ENCODE assay signal across 8 mouse cellular contexts in the genomic region with DNA sequence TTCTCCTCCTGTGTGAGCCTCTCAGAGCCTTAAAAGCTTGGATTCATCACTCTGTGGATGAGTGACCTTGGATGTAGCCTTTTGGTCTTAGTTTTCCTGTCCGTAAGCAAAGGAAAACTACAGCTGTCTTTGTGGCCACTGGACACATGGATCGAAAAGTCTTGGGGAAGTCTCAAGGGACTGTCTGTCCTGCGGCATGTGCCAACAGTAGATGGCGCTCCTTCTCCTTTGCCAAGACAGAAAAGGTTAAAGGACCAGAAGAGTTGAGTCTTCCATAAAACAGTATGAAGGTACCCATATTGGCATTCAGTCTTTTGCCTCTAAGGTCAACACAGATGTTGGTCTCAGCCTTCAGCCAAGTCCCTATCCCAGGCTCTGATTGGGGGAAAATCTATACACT. TPM values are rescaled to one million over a fixed set of nuclear protein-coding genes. Genes with fewer than 3 reads are reported as not detected.
DNase-seq lines count a peak whose midpoint lies in the region; ATAC-seq and TF ChIP-seq lines count a peak whose summit lies in the region.

No protein-coding gene starts in this region.

- DNase-seq in forebrain, embryonic 14.5 days (ENCODE audit: low spot score) = peak; percentile 75
- peak; percentile 9 to 14 for DNase-seq in B cell, adult 2 months
- DNase-seq in brain, adult 2 months (ENCODE audit: low read depth, low spot score) = peak; percentile 82
- DNase-seq in kidney, postnatal 25 days = peak; percentile 74 to 89
- DNase-seq in lung, postnatal 0 days (ENCODE audit: low spot score) = peak; percentile 80
- DNase-seq in right cerebral cortex, postnatal 4 days = peak; percentile 59

- no peak for TF ChIP-seq EP300 in lung, postnatal 0 days (IDR thresholded peaks at IDR 0.05)

- no peaks in the 10 kb centered on the region for H3K4me1 ChIP-seq in forebrain, embryonic 14.5 days (ENCODE audit: control insufficient read depth, insufficient read depth, low read length)
- no peaks in the 10 kb centered on the region for H3K4me1 ChIP-seq in forebrain, embryonic 13.5 days
- no peaks in the 10 kb centered on the region for H3K4me1 ChIP-seq in lung, postnatal 0 days (ENCODE audit: insufficient read depth, low read depth, low read length)

- WGBS in forebrain, embryonic 14.5 days = 24% methylated on average over 4 of the region's 4 CpGs
- 24% methylated on average over 4 of the region's 4 CpGs for WGBS in forebrain, embryonic 13.5 days
- WGBS in lung, postnatal 0 days = 10% methylated on average over 4 of the region's 4 CpGs

- H3K27ac ChIP-seq in forebrain, embryonic 14.5 days (ENCODE audit: low read depth, low read length) = no peak overlapping the region
- H3K27ac ChIP-seq in forebrain, embryonic 13.5 days = no peak overlapping the region
- no peak overlapping the region for H3K27ac ChIP-seq in lung, postnatal 0 days (ENCODE audit: low read length)

- H3K9me3 ChIP-seq in forebrain, embryonic 14.5 days (replicated peaks; ENCODE audit: control insufficient read depth, low read length) = no peaks in the 10 kb centered on the region
- no peaks in the 10 kb centered on the region for H3K9me3 ChIP-seq in forebrain, embryonic 13.5 days (replicated peaks)
- no peaks in the 10 kb centered on the region for H3K9me3 ChIP-seq in lung, postnatal 0 days (ENCODE audit: low read length)

- no peak overlapping the region for H3K4me2 ChIP-seq in forebrain, embryonic 14.5 days (ENCODE audit: low read length)
- H3K4me2 ChIP-seq in forebrain, embryonic 13.5 days = no peak overlapping the region
- H3K4me2 ChIP-seq in lung, postnatal 0 days (replicated peaks; ENCODE audit: low read depth, low read length) = no peak overlapping the region

- no peaks in the 10 kb centered on the region for H3K27me3 ChIP-seq in forebrain, embryonic 14.5 days (replicated peaks; ENCODE audit: control insufficient read depth, insufficient read depth, low read length)
- peaks cover 5% of the 10 kb centered on the region for H3K27me3 ChIP-seq in forebrain, embryonic 13.5 days
- H3K27me3 ChIP-seq in lung, postnatal 0 days (replicated peaks; ENCODE audit: insufficient read depth, low read length) = no peaks in the 10 kb centered on the region

- no peaks in the 10 kb centered on the region for H3K36me3 ChIP-seq in forebrain, embryonic 14.5 days (ENCODE audit: control insufficient read depth, insufficient read depth, low read length)
- H3K36me3 ChIP-seq in forebrain, embryonic 13.5 days (ENCODE audit: poor library complexity, severe bottlenecking) = no peaks in the 10 kb centered on the region
- H3K36me3 ChIP-seq in lung, postnatal 0 days (ENCODE audit: insufficient read depth, low read length) = no peaks in the 10 kb centered on the region

- ATAC-seq in forebrain, embryonic 14.5 days = no peak
- ATAC-seq in forebrain, embryonic 13.5 days = no peak; the same call in 1 of the 2 replicates
- peak; percentile 78 for ATAC-seq in frontal cortex, adult (ENCODE audit: low TSS enrichment)
- peak; percentile 32; the same call in 1 of the 2 replicates for ATAC-seq in lung, postnatal 0 days

- H3K4me3 ChIP-seq in forebrain, embryonic 14.5 days (ENCODE audit: low read depth, low read length) = no peak overlapping the region
- H3K4me3 ChIP-seq in forebrain, embryonic 13.5 days = no peak overlapping the region
- no peak overlapping the region for H3K4me3 ChIP-seq in lung, postnatal 0 days (ENCODE audit: low read depth, low read length)

- peak; percentile 90 for TF ChIP-seq CTCF in lung, postnatal 0 days (IDR thresholded peaks at IDR 0.05)

- no peak overlapping the region for H3K9ac ChIP-seq in forebrain, embryonic 14.5 days (ENCODE audit: low read length)
- H3K9ac ChIP-seq in forebrain, embryonic 13.5 days = no peak overlapping the region
- no peak overlapping the region for H3K9ac ChIP-seq in lung, postnatal 0 days (replicated peaks; ENCODE audit: low read depth)

RNA-seq across cellular contexts. Expression of gene Mitf, which starts 47.6 kb away (rescaled TPM):
- polyA plus RNA-seq in forebrain, embryonic 14.5 days (2014; fragmentation: Nextera tagmentation; extraction: Ambion mirVana) = 0.85 and 1.3 TPM in 2 replicates
- 1.0 and 1.8 TPM in 2 replicates for polyA plus RNA-seq in forebrain, embryonic 13.5 days (2015; fragmentation: Nextera tagmentation; extraction: Ambion mirVana)
- polyA plus RNA-seq in lung, postnatal 0 days (2015; fragmentation: Nextera tagmentation; extraction: Ambion mirVana) = 3.7 and 3.9 TPM in 2 replicates

Comparison
In these comparisons a context has a peak if more than half of its experiments do, and no peak if none do; other contexts are left out.
1. ATAC-seq: peak in frontal cortex, adult (single experiment) and lung, postnatal 0 days (single experiment); none in forebrain, embryonic 14.5 days (single experiment) and forebrain, embryonic 13.5 days (single experiment).
2. DNase-seq: peak in every context shown above with its lines; median percentile 82 in brain, adult 2 months; 82 in kidney, postnatal 25 days; 80 in lung, postnatal 0 days; 75 in forebrain, embryonic 14.5 days; 59 in right cerebral cortex, postnatal 4 days; 12 in B cell, adult 2 months.